Mouse (Mus musculus) CH12.LX (cell line): Measurements from ENCODE around the gene Prr12.

Source experiments
- BHLHE40 ChIP-seq: IDR thresholded peaks from 2 replicates; pipeline ENCODE4 v1.6.1; 2011; ENCODE audit warnings: mild to moderate bottlenecking, low read depth, low read length, improper control_type of control experiment
- CTCF ChIP-seq, 2 experiments: IDR thresholded peaks in 1 of 2; conservative IDR thresholded peaks in 1 of 2; 2 replicates each; pipeline ENCODE4 v1.5.1; 2011 to 2012; ENCODE audit warnings: low read depth in 2 of 2, low read length in 2 of 2, improper control_type of control experiment in 1 of 2, inconsistent platforms in 1 of 2, mild to moderate bottlenecking in 1 of 2, moderate library complexity in 1 of 2
- E2F4 ChIP-seq: IDR thresholded peaks from 2 replicates; pipeline ENCODE4 v1.6.1; 2011; ENCODE audit warnings: low read depth, low read length, improper control_type of control experiment; ENCODE audit not compliant: insufficient replicate concordance
- JUND ChIP-seq: conservative IDR thresholded peaks from 2 replicates; pipeline ENCODE4 v1.6.1; 2011; ENCODE audit warnings: low read depth, low read length, improper control_type of control experiment
- MAFK ChIP-seq: IDR thresholded peaks from 2 replicates; pipeline ENCODE4 v1.6.1; 2011; ENCODE audit warnings: low read length, improper control_type of control experiment; ENCODE audit not compliant: insufficient replicate concordance
- MAX ChIP-seq: IDR thresholded peaks from 2 replicates; pipeline ENCODE4 v1.6.1; 2011; ENCODE audit warnings: low read length, improper control_type of control experiment
- MAZ ChIP-seq: IDR thresholded peaks from 2 replicates; pipeline ENCODE4 v1.6.1; 2012; ENCODE audit warnings: low read depth, mild to moderate bottlenecking, inconsistent platforms, low read length, improper control_type of control experiment, moderate library complexity
- MEF2A ChIP-seq: IDR thresholded peaks from 2 replicates; pipeline ENCODE4 v1.6.1; 2014; ENCODE audit warnings: low read depth, mild to moderate bottlenecking, inconsistent platforms, low read length, improper control_type of control experiment, borderline replicate concordance
- MYC ChIP-seq: IDR thresholded peaks from 2 replicates; pipeline ENCODE4 v1.6.1; 2011; ENCODE audit warnings: low read depth, mild to moderate bottlenecking, improper control_type of control experiment, low read length
- PAX5 ChIP-seq: IDR thresholded peaks from 2 replicates; pipeline ENCODE4 v1.6.1; 2012; ENCODE audit warnings: low read length, inconsistent platforms, mixed read lengths
- POLR2A ChIP-seq: IDR thresholded peaks from 2 replicates; pipeline ENCODE4 v1.6.1; 2011; ENCODE audit warnings: low read depth, mild to moderate bottlenecking, improper control_type of control experiment, low read length
- SMC3 ChIP-seq: IDR thresholded peaks from 2 replicates; pipeline ENCODE4 v1.6.1; 2011; ENCODE audit warnings: low read depth, low read length, improper control_type of control experiment
- USF1 ChIP-seq: IDR thresholded peaks from 2 replicates; pipeline ENCODE4 v1.6.1; 2014; ENCODE audit warnings: low read depth, mild to moderate bottlenecking, inconsistent platforms, low read length, improper control_type of control experiment
- ZNF384 ChIP-seq: IDR thresholded peaks from 2 replicates; pipeline ENCODE4 v1.6.1; 2012; ENCODE audit warnings: low read depth, low read length, improper control_type of control experiment, inconsistent platforms

DNA sequence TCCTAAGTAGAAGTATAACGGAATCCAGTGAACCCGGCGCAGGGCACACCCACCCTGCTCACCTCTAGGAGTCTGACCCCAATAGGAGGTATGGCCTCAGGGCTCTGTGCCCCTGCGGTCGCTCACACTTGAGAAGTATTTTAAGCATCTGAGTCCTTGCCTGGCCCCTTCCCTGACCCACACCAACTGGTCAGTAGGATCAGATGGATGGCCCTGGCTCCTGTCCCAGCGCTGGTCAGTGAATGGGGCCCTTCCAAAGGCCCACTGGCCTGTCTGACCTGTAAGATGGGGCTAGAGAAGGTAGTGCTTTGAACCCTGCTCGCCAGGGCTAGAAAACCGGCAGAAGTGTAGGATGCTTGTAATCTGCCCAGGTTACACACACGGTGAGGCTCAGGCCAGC, 11.8 kb downstream of the Prr12 start:
- TF ChIP-seq MAFK (no peak), POLR2A (no peak), CTCF (conservative IDR thresholded peaks at IDR 0.05 in 1 of 2, IDR thresholded peaks at IDR 0.05 in 1 of 2; ENCODE audit: low read depth in 2 of 2, low read length in 2 of 2) (no peak), PAX5 (no peak), USF1 (no peak), ZNF384 (no peak), MAX (no peak), SMC3 (no peak), MAZ (no peak), MYC (no peak), BHLHE40 (no peak), MEF2A (no peak), JUND (no peak), E2F4 (no peak)
